Mouse (Mus musculus) cortical plate, adult 2 months (tissue): ENCODE measurements at regions not wholly inside any gene's neighbourhood (a gene's known extent, or its start where the extent isn't known, plus 50 kb on each side); places are given as distances from the start of the nearest gene placed in this dataset.

ENCODE experiments used
- CTCF ChIP-seq: fragments of 200-500 bp; IDR thresholded peaks from 2 replicates; pipeline ENCODE4 v1.5.1; 2011; ENCODE audit warnings: mild to moderate bottlenecking, control low read depth, low read length; ENCODE audit not compliant: insufficient read depth; ENCODE audit errors: extremely low read depth
- POLR2A ChIP-seq: fragments of 200-500 bp; IDR thresholded peaks from 2 replicates; pipeline ENCODE4 v1.6.1; 2011; ENCODE audit warnings: mild to moderate bottlenecking, low read length, control low read depth; ENCODE audit not compliant: insufficient read depth; ENCODE audit errors: extremely low read depth

DNA sequence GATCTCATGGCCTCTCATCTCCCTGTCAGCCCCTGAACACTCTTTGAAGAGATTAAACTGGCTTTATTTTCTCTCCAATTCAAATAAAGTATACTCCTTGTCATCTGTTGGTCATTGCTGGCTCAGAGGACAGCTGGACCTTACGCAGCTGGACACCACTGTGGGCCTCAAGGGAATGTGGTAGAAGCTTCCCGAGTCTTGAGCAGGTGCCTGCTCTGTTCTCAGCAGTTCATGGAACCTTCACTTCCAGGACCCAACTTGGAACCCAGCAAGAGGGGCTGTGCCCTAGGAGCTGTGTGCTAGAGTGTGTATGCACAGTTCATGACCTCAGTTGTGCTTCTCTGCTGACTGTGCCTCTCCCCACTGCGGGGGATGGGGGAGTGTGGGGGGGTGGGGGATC lies 185.2 kb upstream of the Sall1 start:
- no peak for TF ChIP-seq CTCF
- no peak for TF ChIP-seq POLR2A
